Mouse (Mus musculus) MEL (cell line): ENCODE measurements around the gene Lmod2. TPM values are rescaled to one million over a fixed set of nuclear protein-coding genes. Genes with fewer than 3 reads are reported as not detected.

Source experiments
- DNase-seq: peaks from one replicate; pipeline ENCODE4 v3.0.0; 2011; ENCODE audit warnings: low read depth, low spot score
- H3K27ac ChIP-seq: 2 replicates; pipeline ENCODE4 v1.5.1; 2012; ENCODE audit warnings: low read depth, mild to moderate bottlenecking, control low read depth, low read length, moderate library complexity; ENCODE audit not compliant: control insufficient read depth
- H3K27me3 ChIP-seq, 2 experiments: fragments of 150-350 bp in 1 of 2; sonication (generic) in 1 of 2; 2 replicates each; pipeline ENCODE4 v1.6.1; 2012; ENCODE audit warnings: low read length in 2 of 2, mild to moderate bottlenecking in 2 of 2, improper control_type of control experiment in 1 of 2, moderate library complexity in 1 of 2; ENCODE audit not compliant: insufficient read depth in 2 of 2, control insufficient read depth in 1 of 2
- H3K36me3 ChIP-seq, 2 experiments: 2 replicates each; pipeline ENCODE4 v1.6.1; 2012 to 2014; ENCODE audit warnings: low read length in 2 of 2, improper control_type of control experiment in 1 of 2, inconsistent platforms in 1 of 2, mild to moderate bottlenecking in 1 of 2; ENCODE audit not compliant: insufficient read depth in 2 of 2, control insufficient read depth in 1 of 2
- H3K4me1 ChIP-seq, 2 experiments: fragments of 150-350 bp in 1 of 2; sonication (generic) in 1 of 2; 2 replicates each; pipeline ENCODE4 v1.6.1; 2012; ENCODE audit warnings: low read length in 2 of 2, improper control_type of control experiment in 1 of 2, mild to moderate bottlenecking in 1 of 2; ENCODE audit not compliant: insufficient read depth in 2 of 2, control insufficient read depth in 1 of 2
- H3K4me3 ChIP-seq, 2 experiments: fragments of 150-350 bp in 1 of 2; sonication (generic) in 1 of 2; 2 replicates each; pipeline ENCODE4 v1.5.1; 2012; ENCODE audit warnings: low read depth in 2 of 2, low read length in 2 of 2, mild to moderate bottlenecking in 2 of 2, moderate library complexity in 2 of 2, control low read depth in 1 of 2, improper control_type of control experiment in 1 of 2; ENCODE audit not compliant: control insufficient read depth in 1 of 2, insufficient read depth in 1 of 2
- H3K79me2 ChIP-seq: 2 replicates; pipeline ENCODE4 v1.6.1; 2012; ENCODE audit warnings: mild to moderate bottlenecking, low read length, moderate library complexity; ENCODE audit not compliant: control insufficient read depth, poor library complexity, insufficient read depth
- H3K9ac ChIP-seq: 2 replicates; pipeline ENCODE4 v1.6.1; 2012; ENCODE audit warnings: low read depth, mild to moderate bottlenecking, control low read depth, low read length, moderate library complexity; ENCODE audit not compliant: control insufficient read depth, poor library complexity, severe bottlenecking
- H3K9me3 ChIP-seq: fragments of 150-350 bp; sonication (generic); replicated peaks from 2 replicates; pipeline ENCODE4 v1.6.1; 2012; ENCODE audit warnings: mild to moderate bottlenecking, low read length, improper control_type of control experiment, moderate library complexity; ENCODE audit not compliant: insufficient read depth
- BHLHE40 ChIP-seq: IDR thresholded peaks from 2 replicates; pipeline ENCODE4 v1.6.1; 2012; ENCODE audit warnings: low read depth, mild to moderate bottlenecking, inconsistent platforms, low read length, improper control_type of control experiment, borderline replicate concordance
- CHD1 ChIP-seq: IDR thresholded peaks from 2 replicates; pipeline ENCODE4 v1.6.1; 2012; ENCODE audit warnings: low read depth, mild to moderate bottlenecking, inconsistent platforms, low read length, improper control_type of control experiment
- CHD2 ChIP-seq: IDR thresholded peaks from 2 replicates; pipeline ENCODE4 v1.6.1; 2011; ENCODE audit warnings: low read length, improper control_type of control experiment
- CTCF ChIP-seq, 3 experiments: IDR thresholded peaks in 2 of 3; conservative IDR thresholded peaks in 1 of 3; 2 replicates each; pipeline ENCODE4 v1.5.1; 2011 to 2012; ENCODE audit warnings: low read length in 3 of 3, low read depth in 2 of 3, mild to moderate bottlenecking in 2 of 3, improper control_type of control experiment in 1 of 3, inconsistent platforms in 1 of 3, mixed read lengths in 1 of 3, moderate library complexity in 1 of 3; ENCODE audit not compliant: control insufficient read depth in 1 of 3, insufficient read depth in 1 of 3, poor library complexity in 1 of 3, severe bottlenecking in 1 of 3
- E2F4 ChIP-seq: IDR thresholded peaks from 2 replicates; pipeline ENCODE4 v1.6.1; 2011; ENCODE audit warnings: low read depth, low read length, improper control_type of control experiment, borderline replicate concordance
- ELF1 ChIP-seq: IDR thresholded peaks from 2 replicates; pipeline ENCODE4 v1.6.1; 2014; ENCODE audit warnings: low read depth, mild to moderate bottlenecking, inconsistent platforms, low read length, improper control_type of control experiment, moderate library complexity
- EP300 ChIP-seq, 2 experiments: IDR thresholded peaks; 2 replicates each; pipeline ENCODE4 v1.6.1; 2011; ENCODE audit warnings: improper control_type of control experiment in 2 of 2, low read length in 2 of 2, low read depth in 1 of 2, mild to moderate bottlenecking in 1 of 2
- ETS1 ChIP-seq: IDR thresholded peaks from 2 replicates; pipeline ENCODE4 v1.6.1; 2012; ENCODE audit warnings: low read depth, mild to moderate bottlenecking, inconsistent platforms, low read length, improper control_type of control experiment, moderate library complexity
- GABPA ChIP-seq: IDR thresholded peaks from 2 replicates; pipeline ENCODE4 v1.6.1; 2012; ENCODE audit warnings: low read depth, mild to moderate bottlenecking, inconsistent platforms, low read length, improper control_type of control experiment, moderate library complexity
- JUND ChIP-seq: IDR thresholded peaks from 2 replicates; pipeline ENCODE4 v1.6.1; 2011; ENCODE audit warnings: low read depth, mild to moderate bottlenecking, improper control_type of control experiment, low read length
- KAT2A ChIP-seq: conservative IDR thresholded peaks from 2 replicates; pipeline ENCODE4 v1.6.1; 2012; ENCODE audit warnings: low read depth, low read length, improper control_type of control experiment, inconsistent platforms
- MAFK ChIP-seq: IDR thresholded peaks from 2 replicates; pipeline ENCODE4 v1.6.1; 2011; ENCODE audit warnings: low read depth, mild to moderate bottlenecking, low read length, improper control_type of control experiment, borderline replicate concordance
- MAX ChIP-seq: IDR thresholded peaks from 2 replicates; pipeline ENCODE4 v1.6.1; 2011; ENCODE audit warnings: low read length, improper control_type of control experiment
- MAZ ChIP-seq: IDR thresholded peaks from 2 replicates; pipeline ENCODE4 v1.6.1; 2012; ENCODE audit warnings: low read depth, mild to moderate bottlenecking, inconsistent platforms, low read length, improper control_type of control experiment
- MEF2A ChIP-seq: IDR thresholded peaks from 2 replicates; pipeline ENCODE4 v1.6.1; 2014; ENCODE audit warnings: low read depth, mild to moderate bottlenecking, inconsistent platforms, low read length, improper control_type of control experiment; ENCODE audit not compliant: poor library complexity, insufficient replicate concordance, severe bottlenecking; ENCODE audit errors: extremely low read depth
- MXI1 ChIP-seq: IDR thresholded peaks from 2 replicates; pipeline ENCODE4 v1.6.1; 2011; ENCODE audit warnings: mild to moderate bottlenecking, low read depth, low read length, improper control_type of control experiment
- MYB ChIP-seq: IDR thresholded peaks from 2 replicates; pipeline ENCODE4 v1.6.1; 2011; ENCODE audit warnings: mild to moderate bottlenecking, low read depth, low read length, improper control_type of control experiment
- MYC ChIP-seq: IDR thresholded peaks from 2 replicates; pipeline ENCODE4 v1.6.1; 2011; ENCODE audit warnings: low read depth, mild to moderate bottlenecking, low read length, improper control_type of control experiment, moderate library complexity
- NRF1 ChIP-seq: IDR thresholded peaks from 2 replicates; pipeline ENCODE4 v1.6.1; 2014; ENCODE audit warnings: low read depth, mild to moderate bottlenecking, inconsistent platforms, low read length, improper control_type of control experiment, moderate library complexity; ENCODE audit not compliant: poor library complexity, insufficient read depth, severe bottlenecking
- POLR2A ChIP-seq, 2 experiments: IDR thresholded peaks; 2 replicates each; pipeline ENCODE4 v1.6.1; 2011 to 2012; ENCODE audit warnings: low read length in 2 of 2, mild to moderate bottlenecking in 2 of 2, control low read depth in 1 of 2, improper control_type of control experiment in 1 of 2, low read depth in 1 of 2, moderate library complexity in 1 of 2; ENCODE audit not compliant: control insufficient read depth in 1 of 2, insufficient read depth in 1 of 2, poor library complexity in 1 of 2
- POLR2AphosphoS2 ChIP-seq: IDR thresholded peaks from 2 replicates; pipeline ENCODE4 v1.6.1; 2011; ENCODE audit warnings: low read length, improper control_type of control experiment
- POLR2AphosphoS5 ChIP-seq: IDR thresholded peaks from 2 replicates; pipeline ENCODE4 v1.6.1; 2012; ENCODE audit warnings: low read depth, borderline replicate concordance, mild to moderate bottlenecking, inconsistent platforms, low read length, moderate library complexity, mixed read lengths
- RAD21 ChIP-seq: IDR thresholded peaks from 2 replicates; pipeline ENCODE4 v1.6.1; 2011; ENCODE audit warnings: mild to moderate bottlenecking, low read depth, low read length, improper control_type of control experiment
- SMC3 ChIP-seq: IDR thresholded peaks from 2 replicates; pipeline ENCODE4 v1.6.1; 2011; ENCODE audit warnings: low read depth, low read length, improper control_type of control experiment
- TBP ChIP-seq: IDR thresholded peaks from 2 replicates; pipeline ENCODE4 v1.8.0; 2011; ENCODE audit warnings: low read depth, low read length, improper control_type of control experiment
- TCF12 ChIP-seq: IDR thresholded peaks from 2 replicates; pipeline ENCODE4 v1.6.1; 2014; ENCODE audit warnings: low read depth, mild to moderate bottlenecking, inconsistent platforms, low read length, improper control_type of control experiment, moderate library complexity
- UBTF ChIP-seq: IDR thresholded peaks from 2 replicates; pipeline ENCODE4 v1.6.1; 2012; ENCODE audit warnings: low read depth, mild to moderate bottlenecking, inconsistent platforms, low read length, improper control_type of control experiment, moderate library complexity, borderline replicate concordance; ENCODE audit not compliant: insufficient read depth
- USF2 ChIP-seq, 2 experiments: IDR thresholded peaks; 2 replicates each; pipeline ENCODE4 v1.6.1; 2011 to 2012; ENCODE audit warnings: improper control_type of control experiment in 2 of 2, low read length in 2 of 2, borderline replicate concordance in 1 of 2, inconsistent platforms in 1 of 2, low read depth in 1 of 2, mild to moderate bottlenecking in 1 of 2; ENCODE audit not compliant: insufficient read depth in 1 of 2
- ZMIZ1 ChIP-seq: IDR thresholded peaks from 2 replicates; pipeline ENCODE4 v1.6.1; 2012; ENCODE audit warnings: low read depth, mild to moderate bottlenecking, inconsistent platforms, low read length, improper control_type of control experiment, moderate library complexity
- polyA plus RNA-seq, 2 experiments: library from polyadenylated mRNA; stranded (reverse) in 1 of 2; unstranded in 1 of 2; fragments of >175 nt in 1 of 2; fragments of >200 nt in 1 of 2; gene quantifications; 2 replicates each; pipeline versions ENCODE4 v1.2.1 to v1.2.4; 2012; ENCODE audit warnings: low replicate concordance in 2 of 2, low read depth in 1 of 2; ENCODE audit not compliant: insufficient read length in 2 of 2, insufficient read depth in 1 of 2, missing spikeins in 1 of 2
- total RNA-seq: library from RNA; depleted of rRNA; stranded (reverse); fragments of 300-350 nt; gene quantifications from 2 replicates; pipeline ENCODE4 v1.2.3, GENCODE M21; 2012

The Lmod2 gene
- total and polyA plus RNA-seq, 3 experiments, result not detected

DNA sequence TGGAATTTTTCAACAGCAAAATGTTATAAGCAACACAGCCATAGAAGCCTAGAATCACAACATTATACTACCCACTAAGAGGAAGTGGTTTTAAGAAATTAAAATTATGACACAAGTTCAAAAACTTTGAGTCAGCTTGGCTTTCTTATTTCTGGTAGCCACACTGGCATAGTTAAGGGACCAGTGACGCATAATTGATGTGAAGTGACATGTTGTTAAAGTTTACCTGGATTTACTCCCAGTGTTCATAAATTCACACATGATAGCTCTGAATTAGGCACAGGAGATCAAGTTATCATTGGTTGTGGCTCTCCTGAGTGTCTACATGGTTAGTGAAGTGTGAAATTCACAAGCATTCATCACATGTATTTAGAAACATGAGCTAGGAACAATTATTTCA lies 32.7 kb upstream of the Lmod2 start:
- Histone ChIP-seq H3K9ac (no peak overlapping the region), H3K36me3 (no peaks in the 10 kb centered on the region), H3K4me3 (no peak overlapping the region), H3K79me2 (no peaks in the 10 kb centered on the region), H3K4me1 (no peaks in the 10 kb centered on the region), H3K27ac (no peak overlapping the region), H3K27me3 (no peaks in the 10 kb centered on the region), H3K9me3 (no peaks in the 10 kb centered on the region)
- no peak for DNase-seq
- TF ChIP-seq POLR2AphosphoS2, result no peak
- no peak for TF ChIP-seq CHD2
- no peak for TF ChIP-seq MYC
- TF ChIP-seq UBTF, result no peak
- no peak for TF ChIP-seq MAZ
- no peak for TF ChIP-seq MXI1
- no peak for TF ChIP-seq ETS1
- TF ChIP-seq RAD21, result no peak
- TF ChIP-seq GABPA, result no peak
- TF ChIP-seq E2F4, result no peak
- TF ChIP-seq MAFK, result no peak
- no peak for TF ChIP-seq SMC3
- no peak for TF ChIP-seq NRF1
- no peak for TF ChIP-seq USF2 (IDR thresholded peaks at IDR 0.05; ENCODE audit: borderline replicate concordance in 1 of 2, insufficient read depth in 1 of 2, low read depth in 1 of 2, low read length in 2 of 2)
- TF ChIP-seq POLR2AphosphoS5, result no peak
- TF ChIP-seq EP300 (IDR thresholded peaks at IDR 0.05; ENCODE audit: low read depth in 1 of 2, low read length in 2 of 2), result no peak
- TF ChIP-seq POLR2A (IDR thresholded peaks at IDR 0.05; ENCODE audit: control insufficient read depth in 1 of 2, insufficient read depth in 1 of 2, low read depth in 1 of 2, low read length in 2 of 2, poor library complexity in 1 of 2), result no peak
- no peak for TF ChIP-seq MEF2A
- no peak for TF ChIP-seq ELF1
- TF ChIP-seq KAT2A, result no peak

DNA sequence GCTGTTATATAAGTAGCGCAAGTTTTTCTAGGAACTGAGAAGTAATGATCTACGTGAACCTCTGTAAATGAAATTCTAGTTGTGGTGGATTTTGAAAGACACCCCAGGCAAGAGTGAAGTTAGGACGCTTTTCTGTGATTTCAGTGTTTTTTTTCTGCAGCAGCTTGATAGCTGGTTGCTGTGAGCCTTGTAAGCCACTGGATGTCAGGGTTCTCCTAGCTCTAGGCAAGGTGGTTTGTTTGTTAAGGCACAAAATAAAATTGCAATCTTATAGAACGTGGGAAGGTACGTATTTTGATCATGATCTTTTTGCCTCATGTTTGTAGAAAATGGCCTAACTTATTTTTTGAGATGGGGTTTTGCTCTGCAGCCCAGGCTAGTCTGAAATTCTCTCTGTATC lies 28.6 kb upstream of the Lmod2 start:
- no peaks in the 10 kb centered on the region for H3K27me3 ChIP-seq
- H3K4me3 ChIP-seq, result no peak overlapping the region
- H3K4me1 ChIP-seq, result no peaks in the 10 kb centered on the region
- no peak overlapping the region for H3K27ac ChIP-seq
- no peak for DNase-seq
- H3K79me2 ChIP-seq, result no peaks in the 10 kb centered on the region
- TF ChIP-seq MYB (no peak), RAD21 (no peak), ZMIZ1 (no peak), MAFK (no peak), MAX (no peak), ELF1 (no peak), E2F4 (no peak), CHD1 (no peak), TCF12 (no peak), POLR2A (IDR thresholded peaks at IDR 0.05; ENCODE audit: control insufficient read depth in 1 of 2, insufficient read depth in 1 of 2, low read depth in 1 of 2, low read length in 2 of 2, poor library complexity in 1 of 2) (no peak), JUND (no peak), GABPA (no peak), UBTF (no peak), POLR2AphosphoS2 (no peak), CTCF (IDR thresholded peaks at IDR 0.05 in 2 of 3, conservative IDR thresholded peaks at IDR 0.05 in 1 of 3; ENCODE audit: control insufficient read depth in 1 of 3, insufficient read depth in 1 of 3, low read depth in 2 of 3, low read length in 3 of 3, poor library complexity in 1 of 3, severe bottlenecking in 1 of 3) (no peak), BHLHE40 (no peak), TBP (no peak)
- TF ChIP-seq, all 39 proteins: peak for 0
- H3K9ac ChIP-seq, result no peak overlapping the region
- H3K9me3 ChIP-seq, result no peaks in the 10 kb centered on the region
- H3K36me3 ChIP-seq, result no peaks in the 10 kb centered on the region
